Mouse (Mus musculus) ES-E14 (cell line): Measurements from ENCODE around the gene Mettl26. TPM values are rescaled to one million over a fixed set of nuclear protein-coding genes. Genes with fewer than 3 reads are reported as not detected.

Experiments used
- DNase-seq: peaks from one replicate; pipeline ENCODE4 v3.0.0-alpha.2; 2013; ENCODE audit warnings: low read depth, low spot score
- H3K27ac ChIP-seq: 2 replicates; pipeline ENCODE4 v1.5.1; 2012; ENCODE audit warnings: low read depth, mild to moderate bottlenecking, low read length, moderate library complexity, mixed read lengths; ENCODE audit not compliant: poor library complexity, insufficient read depth, severe bottlenecking
- H3K36me3 ChIP-seq: 2 replicates; pipeline ENCODE4 v1.6.1; 2012; ENCODE audit warnings: mild to moderate bottlenecking, low read length, moderate library complexity, mixed read lengths; ENCODE audit not compliant: control insufficient read depth, poor library complexity, insufficient read depth, severe bottlenecking
- H3K4me1 ChIP-seq, 2 experiments: fragments of 150-350 bp in 1 of 2; sonication (generic) in 1 of 2; 2 replicates each; pipeline ENCODE4 v1.6.1; 2012; ENCODE audit warnings: low read length in 2 of 2, mild to moderate bottlenecking in 1 of 2, mixed read lengths in 1 of 2; ENCODE audit not compliant: control insufficient read depth in 2 of 2, insufficient read depth in 2 of 2, poor library complexity in 1 of 2
- H3K4me3 ChIP-seq, 2 experiments: fragments of 150-350 bp in 1 of 2; sonication (generic) in 1 of 2; 2 replicates each; pipeline ENCODE4 v1.5.1; 2012; ENCODE audit warnings: low read length in 2 of 2, low read depth in 1 of 2, mild to moderate bottlenecking in 1 of 2, mixed read lengths in 1 of 2; ENCODE audit not compliant: insufficient read depth in 1 of 2, poor library complexity in 1 of 2, severe bottlenecking in 1 of 2
- H3K9ac ChIP-seq: 2 replicates; pipeline ENCODE4 v1.6.1; 2012; ENCODE audit warnings: low read depth, mild to moderate bottlenecking, low read length, mixed read lengths; ENCODE audit not compliant: poor library complexity, insufficient read depth, severe bottlenecking
- H3K9me3 ChIP-seq: fragments of 150-350 bp; sonication (generic); 2 replicates; pipeline ENCODE4 v1.6.1; 2012; ENCODE audit warnings: low read depth, mild to moderate bottlenecking, low read length; ENCODE audit not compliant: control insufficient read depth, insufficient read depth
- CHD2 ChIP-seq: IDR thresholded peaks from 2 replicates; pipeline ENCODE4 v1.6.1; 2014; ENCODE audit warnings: mild to moderate bottlenecking, low read depth, low read length, inconsistent platforms
- HCFC1 ChIP-seq: IDR thresholded peaks from 2 replicates; pipeline ENCODE4 v1.6.1; 2012; ENCODE audit warnings: low read length, inconsistent platforms, borderline replicate concordance; ENCODE audit not compliant: insufficient read depth
- MAFK ChIP-seq: IDR thresholded peaks from 2 replicates; pipeline ENCODE4 v1.6.1; 2014; ENCODE audit warnings: mild to moderate bottlenecking, low read depth, low read length, inconsistent platforms; ENCODE audit not compliant: insufficient read depth
- ZC3H11A ChIP-seq: IDR thresholded peaks from 2 replicates; pipeline ENCODE4 v1.6.1; 2012; ENCODE audit warnings: low read depth, mild to moderate bottlenecking, inconsistent platforms, low read length, borderline replicate concordance
- ZNF384 ChIP-seq: IDR thresholded peaks from 2 replicates; pipeline ENCODE4 v1.6.1; 2012; ENCODE audit warnings: low read depth, low read length, inconsistent platforms
- in situ Hi-C, 2 experiments: fragments of 600-800 bp; cut with MboI; formaldehyde crosslinking; loops; one replicate each; pipeline ENCODE4 v1.15.1; 2025; ENCODE audit warnings: low sequenced_read_pairs in 2 of 2, inconsistent platforms in 1 of 2; ENCODE audit not compliant: unreplicated experiment in 2 of 2
- total RNA-seq: library from RNA; depleted of rRNA; stranded (reverse); fragments of 300-350 nt; gene quantifications from 2 replicates; pipeline ENCODE4 v1.2.3, GENCODE M21; 2012

Mettl26 gene
- total RNA-seq, 1 experiment = 26.6 TPM

- in situ Hi-C loops = no loop called here
- peaks cover 42% of the 10 kb centered on the region for H3K36me3 ChIP-seq
- peak within 1 kb of the TSS; percentile 96 to 97 for H3K4me3 ChIP-seq
- peak within 1 kb of the TSS; percentile 97 for H3K9ac ChIP-seq
- peak; percentile 80 for DNase-seq
- H3K27ac ChIP-seq = peak within 1 kb of the TSS; percentile 86
- peaks cover 2 to 29% of the 10 kb centered on the region in 2 experiments; a peak in 1 of 4 replicates for H3K4me1 ChIP-seq
- TF ChIP-seq ZC3H11A (no peak), HCFC1 (no peak), MAFK (no peak), CHD2 (no peak), ZNF384 (no peak)
- H3K9me3 ChIP-seq = no peaks in the 10 kb centered on the region
These were observed 41.6 kb upstream of the Mettl26 start, which contains the start of gene Stub1 for GRCm38 (mm10) chr17:25833291-25833663. Gene Stub1, minus strand, starts transcription at chr17:25833404.

DNA sequence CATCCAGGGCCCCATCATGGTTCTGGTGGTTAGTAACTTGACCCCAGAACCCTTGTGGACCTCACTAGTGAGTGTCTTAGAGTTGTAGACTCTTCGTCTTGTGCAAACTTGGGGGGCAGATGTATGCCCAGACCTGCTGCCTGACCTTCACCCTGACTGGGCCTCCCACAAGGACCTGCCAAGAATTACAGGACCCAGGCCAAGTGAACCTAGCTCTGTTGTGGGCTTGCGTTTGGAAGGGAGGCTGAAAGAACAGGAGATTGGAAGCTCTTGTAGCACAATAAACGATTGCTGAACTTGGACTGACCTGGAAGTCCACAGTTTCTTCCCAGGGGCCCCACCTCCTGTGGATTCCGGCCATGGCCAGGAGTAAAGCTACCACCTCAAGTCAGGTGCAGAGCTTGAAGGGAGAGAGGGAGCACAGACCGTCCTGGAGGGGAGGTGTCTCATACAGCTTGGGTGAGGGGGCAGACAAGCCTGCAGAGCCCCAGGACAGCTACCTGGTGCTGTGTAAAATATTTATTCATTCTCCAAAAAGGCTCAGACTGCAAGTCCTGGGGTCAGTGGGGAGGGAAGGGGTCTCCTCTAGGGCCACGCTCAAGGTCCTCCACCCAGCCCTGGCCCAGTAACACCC, 40.8 kb upstream of the Mettl26 start:
- no peaks in the 10 kb centered on the region for H3K9me3 ChIP-seq
- H3K36me3 ChIP-seq = peaks cover 46% of the 10 kb centered on the region
- H3K27ac ChIP-seq = no peak overlapping the region
- in situ Hi-C loops = no loop called here
- H3K4me3 ChIP-seq = peak overlapping the region; percentile 83 to 97
- H3K9ac ChIP-seq = peak overlapping the region; percentile 91
- peaks cover 2 to 26% of the 10 kb centered on the region in 2 experiments; a peak in 1 of 4 replicates for H3K4me1 ChIP-seq
- DNase-seq = no peak
- TF ChIP-seq ZC3H11A (no peak), ZNF384 (no peak), MAFK (no peak), CHD2 (no peak), HCFC1 (no peak)

- H3K4me1 ChIP-seq = peaks cover 2 to 26% of the 10 kb centered on the region in 2 experiments; a peak in 1 of 4 replicates
- H3K27ac ChIP-seq = no peak overlapping the region
- no peak overlapping the region for H3K4me3 ChIP-seq
- no peaks in the 10 kb centered on the region for H3K9me3 ChIP-seq
- peaks cover 50% of the 10 kb centered on the region for H3K36me3 ChIP-seq
- in situ Hi-C loops = no loop called here
- H3K9ac ChIP-seq = no peak overlapping the region
- DNase-seq = no peak
- TF ChIP-seq ZNF384 = no peak
- TF ChIP-seq CHD2 = no peak
- TF ChIP-seq MAFK = no peak
- TF ChIP-seq HCFC1 = no peak
- no peak for TF ChIP-seq ZC3H11A
These were observed 40.2 kb upstream of the Mettl26 start for GRCm38 (mm10) chr17:25834595-25835222.

DNA sequence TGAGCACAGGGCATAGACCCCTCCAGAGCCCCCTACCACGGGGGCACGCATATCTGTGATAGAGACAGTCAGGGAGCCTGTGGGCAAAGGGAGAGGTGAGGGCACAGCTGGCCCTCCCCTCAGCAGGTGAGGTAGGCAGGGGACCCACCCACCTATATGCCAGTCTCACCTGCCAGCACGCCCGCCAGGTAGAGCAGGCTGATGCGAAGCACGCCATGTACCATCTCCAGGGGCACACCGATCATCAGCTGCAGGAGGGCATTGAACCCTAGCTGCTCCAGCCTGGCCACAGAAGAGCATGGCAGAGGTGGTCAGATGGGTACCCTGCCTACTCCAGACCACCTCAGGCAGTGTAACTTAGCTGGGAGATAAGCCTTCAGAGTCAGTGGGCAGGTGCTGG, 39.6 kb upstream of the Mettl26 start:
- H3K36me3 ChIP-seq = peaks cover 51% of the 10 kb centered on the region
- no peak for DNase-seq
- in situ Hi-C loops = no loop called here
- peaks cover 2 to 26% of the 10 kb centered on the region in 2 experiments; a peak in 1 of 4 replicates for H3K4me1 ChIP-seq
- no peak for TF ChIP-seq ZC3H11A
- no peaks in the 10 kb centered on the region for H3K9me3 ChIP-seq
- no peak overlapping the region for H3K4me3 ChIP-seq
- H3K27ac ChIP-seq = no peak overlapping the region
- H3K9ac ChIP-seq = no peak overlapping the region

GRCm38 (mm10) chr17:25835816-25836215, 39.1 kb upstream of the Mettl26 start:
- Histone ChIP-seq H3K9me3 (no peaks in the 10 kb centered on the region), H3K4me3 (no peak overlapping the region), H3K4me1 (peaks cover 2 to 26% of the 10 kb centered on the region in 2 experiments; a peak in 1 of 4 replicates), H3K27ac (no peak overlapping the region), H3K9ac (no peak overlapping the region), H3K36me3 (peaks cover 51% of the 10 kb centered on the region)
- no peak for DNase-seq
- in situ Hi-C loops = no loop called here
- TF ChIP-seq CHD2 (no peak), MAFK (no peak), ZC3H11A (no peak), ZNF384 (no peak), HCFC1 (no peak)
